Mouse (Mus musculus) liver, embryonic 14.5 days (tissue): Measurements from ENCODE around the gene Ankfn1.

Experiments used
- CTCF ChIP-seq: IDR thresholded peaks from 2 replicates; pipeline ENCODE4 v1.5.1; 2016; ENCODE audit warnings: antibody characterized with exemption, low read depth, control low read depth
- EP300 ChIP-seq: IDR thresholded peaks from 2 replicates; pipeline ENCODE4 v1.6.1; 2016; ENCODE audit warnings: antibody characterized with exemption, low read depth

DNA sequence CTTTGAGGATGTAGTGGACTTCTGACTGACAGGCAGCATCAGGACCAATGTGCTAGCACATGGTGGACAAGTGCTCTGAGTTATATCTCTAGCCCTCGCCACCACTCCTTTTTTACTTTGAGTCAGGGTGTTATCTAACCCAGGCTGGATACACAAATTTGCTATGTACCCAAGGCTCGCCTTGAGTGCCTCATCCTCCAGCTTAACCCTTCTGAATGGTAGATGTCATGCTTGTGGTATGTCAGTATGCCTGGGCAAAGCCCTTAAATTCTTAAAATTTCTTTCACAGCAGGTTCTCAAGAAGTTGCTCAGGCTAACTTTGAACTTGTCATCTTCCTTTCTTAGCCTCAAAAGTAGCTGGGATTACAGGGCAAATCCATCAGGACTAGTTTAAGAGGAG lies 421.0 kb downstream of the Ankfn1 start:
- TF ChIP-seq CTCF: no peak
- TF ChIP-seq EP300: no peak
